Mouse (Mus musculus) Patski (cell line): ENCODE results near the gene Mbnl3. TPM values are rescaled to one million over a fixed set of nuclear protein-coding genes. Genes with fewer than 3 reads are reported as not detected.

Experiments
- ATAC-seq: fragments of 100-300 bp; one replicate; pipeline ENCODE4 v1.8.0; 2021
- CTCF ChIA-PET: fragments of 350-600 bp; sonication (Branson Sonifier 250); formaldehyde crosslinking; loops from one replicate; lab custom pipeline; 2022; ENCODE audit warnings: inconsistent platforms; lab: Charles Lee
- POLR2A ChIA-PET: fragments of 350-600 bp; sonication (Branson Sonifier 250); formaldehyde crosslinking; loops from one replicate; lab custom pipeline; 2022; ENCODE audit warnings: antibody characterized with exemption, inconsistent platforms; lab: Charles Lee
- DNase-seq: peaks from one replicate; pipeline ENCODE4 v3.0.0-alpha.2; 2011; ENCODE audit warnings: low read depth, low spot score
- H3K27me3 ChIP-seq: fragments of 371-371 bp; one replicate; pipeline ENCODE4 v1.5.1; 2021
- CTCF ChIP-seq: fragments of 100-300 bp; IDR thresholded peaks from one replicate; pipeline ENCODE4 v1.5.1; 2021
- in situ Hi-C: fragments of 300-500 bp; cut with MboI; formaldehyde crosslinking; loops from 3 replicates; pipeline ENCODE4 v1.11.1; 2018; ENCODE audit warnings: low pct_unique_long_range_greater_than_20kb, mixed read lengths
- polyA plus RNA-seq: library from polyadenylated mRNA; unstranded; gene quantifications from one replicate; pipeline ENCODE4 v1.2.3, GENCODE M21; 2021

Gene Mbnl3
- 1.7 TPM for polyA plus RNA-seq

DNA sequence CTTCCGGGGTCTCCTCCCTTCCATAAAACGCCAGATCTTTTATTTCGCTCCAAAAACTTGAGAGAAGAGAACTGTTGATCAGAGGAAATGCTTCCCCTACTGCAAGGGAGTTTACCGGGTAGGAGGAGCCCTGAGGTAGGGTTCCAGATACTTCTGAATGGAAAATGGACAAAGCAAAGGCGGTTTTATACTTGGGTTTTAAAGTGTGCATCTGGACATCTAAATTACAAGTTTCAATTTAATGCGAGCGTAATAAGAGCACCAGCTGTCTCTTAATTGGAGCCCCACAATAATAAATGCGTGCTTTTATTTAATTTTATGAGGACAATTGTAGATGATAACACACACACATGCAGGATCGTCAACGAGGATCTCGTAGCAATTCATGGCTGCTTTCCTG, at the start of gene Mbnl3:
Gene Mbnl3, minus strand, starts transcription at position 101 of the 400 bp plus-strand sequence.
- DNase-seq: no peak
- CTCF ChIA-PET: no interaction called here
- peaks cover 31% of the 10 kb centered on the region for H3K27me3 ChIP-seq
- POLR2A ChIA-PET: no interaction called here
- in situ Hi-C loops: loop anchor here (10.0 kb wide), 1 partner anchor 168 kb away; no protein-coding TSS in a partner anchor
- no peak for ATAC-seq
- no peak for TF ChIP-seq CTCF

DNA sequence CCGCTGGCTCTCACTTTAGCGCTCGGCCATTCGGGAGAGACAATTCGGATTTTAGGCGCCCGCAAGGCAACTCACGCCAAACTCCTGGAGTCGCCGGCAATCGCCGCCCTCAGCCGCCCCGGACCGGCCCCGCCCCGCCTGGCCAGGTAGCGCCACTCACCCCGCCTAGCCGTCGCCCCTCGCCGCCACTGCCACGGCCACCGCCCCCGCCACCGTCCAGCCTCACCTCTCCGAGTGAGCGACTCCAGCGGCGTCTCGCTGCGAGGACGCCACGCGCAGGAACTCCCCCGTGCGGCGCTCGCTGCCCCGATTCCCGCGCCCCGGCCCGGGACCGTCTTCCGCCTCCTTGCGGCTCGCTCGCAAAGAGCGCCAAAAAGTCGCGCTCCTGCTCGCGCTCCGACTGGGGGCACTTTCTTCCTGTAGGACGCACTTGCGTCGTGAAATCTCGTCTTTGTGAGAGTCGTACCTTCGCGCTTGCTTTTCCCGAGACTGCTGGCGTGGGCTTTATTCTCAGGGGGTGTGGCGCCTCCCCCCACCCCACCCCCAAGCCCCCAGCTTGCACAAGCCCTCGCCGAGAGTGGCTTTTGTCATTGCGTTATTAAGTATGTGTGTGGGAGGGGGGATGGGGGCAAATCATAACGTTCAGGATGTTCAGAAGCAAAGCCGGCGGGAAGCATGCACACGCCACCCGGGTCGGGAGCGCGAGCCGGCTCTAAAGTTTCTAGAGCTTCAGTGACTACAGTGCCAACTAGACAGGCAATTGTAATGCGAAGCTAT, 596 bp downstream of the Mbnl3 start:
- TF ChIP-seq CTCF: no peak
- ATAC-seq: peak; percentile 45
- CTCF ChIA-PET: no interaction called here
- DNase-seq: no peak
- in situ Hi-C loops: loop anchor here (10.0 kb wide), 1 partner anchor 169 kb away; no protein-coding TSS in a partner anchor
- peaks cover 33% of the 10 kb centered on the region for H3K27me3 ChIP-seq
- POLR2A ChIA-PET: no interaction called here

DNA sequence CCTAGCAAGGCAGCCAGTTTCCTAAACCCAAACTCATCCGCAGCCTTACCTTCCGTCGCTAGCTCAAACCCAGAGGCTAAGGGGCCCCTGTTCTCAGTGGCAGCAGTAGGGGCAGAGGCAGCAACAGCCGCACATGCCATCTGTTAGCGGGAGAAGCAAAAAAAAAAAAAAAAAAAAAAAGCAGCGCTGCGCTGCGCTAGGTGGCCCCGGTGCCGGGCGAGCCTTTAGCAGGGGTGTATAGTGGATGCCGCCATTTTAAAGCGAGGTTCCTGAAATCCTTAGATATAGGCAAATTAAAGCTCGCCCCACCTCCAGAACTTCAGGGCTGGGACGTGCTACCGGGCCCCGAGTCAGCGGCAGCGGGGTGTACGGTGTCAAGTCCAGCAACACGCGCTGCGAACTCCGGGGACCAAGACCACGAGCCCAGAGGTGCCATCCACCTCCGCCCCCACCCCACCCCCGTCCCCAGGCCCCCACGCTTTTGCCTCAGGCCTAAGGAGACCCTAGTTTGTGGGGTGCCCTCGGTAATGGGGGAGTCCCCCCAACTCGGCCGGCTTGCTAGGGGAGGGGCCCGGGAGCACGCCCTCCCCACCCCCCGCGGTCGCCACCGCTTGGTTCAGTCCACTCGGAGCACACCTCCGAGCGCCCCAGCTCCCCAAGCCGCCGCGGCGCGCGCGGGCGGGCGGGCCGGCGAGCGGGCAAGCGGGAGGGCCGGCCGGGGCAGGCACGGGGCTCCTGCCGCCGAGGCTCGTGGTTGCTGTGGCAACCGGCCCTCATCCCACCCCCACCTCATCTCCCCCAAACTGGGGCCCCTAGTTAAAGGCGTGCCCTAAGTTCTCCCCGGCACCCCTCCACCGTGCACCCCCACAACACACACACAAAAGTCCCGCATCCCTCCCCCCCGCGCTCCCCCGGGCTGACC, 1.4 kb downstream of the Mbnl3 start:
- TF ChIP-seq CTCF: no peak
- POLR2A ChIA-PET: no interaction called here
- peaks cover 31% of the 10 kb centered on the region for H3K27me3 ChIP-seq
- CTCF ChIA-PET: no interaction called here
- DNase-seq: no peak
- in situ Hi-C loops: loop anchor here (10.0 kb wide), 1 partner anchor 170 kb away; no protein-coding TSS in a partner anchor
- ATAC-seq: peak; percentile 76

DNA sequence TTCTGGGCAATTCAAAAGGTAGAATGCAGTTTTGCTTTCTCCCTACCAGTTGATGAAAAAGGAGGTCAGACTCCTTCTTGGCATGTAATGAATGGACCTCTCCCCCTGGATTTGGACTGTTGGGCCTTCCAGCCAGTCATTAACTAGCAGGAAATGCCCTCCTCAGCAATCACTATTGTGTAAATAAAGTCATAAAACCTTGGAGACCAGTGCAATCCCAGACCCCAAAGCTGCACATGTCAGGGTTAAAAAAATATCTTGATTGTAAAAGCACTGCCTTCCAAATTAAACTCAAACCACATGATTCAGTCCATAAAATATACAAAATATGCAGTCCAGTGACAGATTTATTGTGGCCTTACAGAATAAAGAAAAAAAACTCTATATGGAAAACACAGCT, 9.3 kb downstream of the Mbnl3 start:
- in situ Hi-C loops: no loop called here
- POLR2A ChIA-PET: no interaction called here
- ATAC-seq: no peak
- CTCF ChIA-PET: no interaction called here
- DNase-seq: no peak
- H3K27me3 ChIP-seq: peaks cover 42% of the 10 kb centered on the region
- TF ChIP-seq CTCF: no peak

DNA sequence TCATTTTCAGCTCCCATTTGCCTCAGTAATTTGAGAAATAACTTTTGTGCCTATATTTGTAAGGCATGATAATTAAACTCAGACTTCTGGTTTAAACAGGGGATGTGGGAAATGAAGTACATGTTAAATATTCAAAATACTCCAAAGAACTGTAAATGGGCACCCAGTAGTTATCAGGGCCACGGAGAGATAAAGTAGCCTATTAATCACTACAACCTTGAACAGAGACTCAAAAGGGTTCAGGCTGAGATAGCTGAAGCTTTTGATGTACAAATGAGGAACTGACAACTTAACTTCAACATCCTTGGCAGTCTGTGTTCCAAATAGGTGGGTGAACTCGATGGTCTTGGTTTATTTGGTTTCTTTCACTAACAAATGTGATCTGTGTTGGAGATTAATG, 34.4 kb downstream of the Mbnl3 start:
- TF ChIP-seq CTCF: no peak
- in situ Hi-C loops: no loop called here
- peaks cover 42% of the 10 kb centered on the region for H3K27me3 ChIP-seq
- ChIA-PET CTCF (no interaction called here), POLR2A (no interaction called here)
- ATAC-seq (no peak), DNase-seq (no peak)

DNA sequence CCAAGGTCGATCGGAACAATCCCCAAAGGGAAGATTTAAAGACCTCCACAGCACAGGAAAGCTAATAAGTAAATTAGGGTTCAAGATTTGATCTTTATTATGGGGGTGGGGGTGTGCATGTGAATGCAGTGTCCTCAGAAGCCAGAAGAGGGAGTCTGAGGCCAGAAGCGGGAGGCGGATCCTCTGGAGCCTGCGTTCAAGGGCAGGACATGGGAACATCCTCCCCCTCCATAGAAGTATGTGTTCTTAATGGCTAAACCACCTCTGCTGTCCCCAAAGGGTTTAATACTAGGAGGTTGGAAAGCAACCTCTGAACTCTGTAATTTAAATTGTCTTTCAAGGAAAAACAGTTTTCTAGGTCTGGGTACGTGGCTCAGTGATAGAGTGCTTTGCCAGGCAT, 34.9 kb downstream of the Mbnl3 start:
- in situ Hi-C loops: no loop called here
- ATAC-seq (no peak), DNase-seq (no peak)
- H3K27me3 ChIP-seq: peaks cover 42% of the 10 kb centered on the region
- POLR2A ChIA-PET: no interaction called here
- CTCF ChIA-PET: no interaction called here
- TF ChIP-seq CTCF: peak; percentile 34

DNA sequence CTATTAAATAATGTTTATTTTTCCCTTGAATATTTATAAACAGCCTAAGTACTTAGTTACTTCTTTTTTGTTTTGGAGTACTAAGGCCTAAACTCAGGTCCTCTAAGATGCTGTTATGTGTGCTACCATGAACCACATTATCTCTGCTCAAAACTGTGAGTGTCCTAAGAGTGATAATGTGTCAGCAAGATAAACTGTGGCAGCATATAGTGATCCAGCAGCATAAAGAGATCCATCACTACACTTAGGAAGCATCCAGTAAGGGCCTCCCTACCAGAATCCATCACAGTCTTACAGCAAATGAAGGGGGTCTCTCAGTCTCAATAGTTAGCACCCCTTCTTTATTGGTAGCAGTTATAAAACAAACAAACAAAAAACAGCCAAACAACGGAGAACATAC, 35.9 kb downstream of the Mbnl3 start:
- ChIA-PET CTCF (no interaction called here), POLR2A (no interaction called here)
- DNase-seq (no peak), ATAC-seq (no peak)
- in situ Hi-C loops: no loop called here
- H3K27me3 ChIP-seq: peaks cover 41% of the 10 kb centered on the region
- no peak for TF ChIP-seq CTCF

DNA sequence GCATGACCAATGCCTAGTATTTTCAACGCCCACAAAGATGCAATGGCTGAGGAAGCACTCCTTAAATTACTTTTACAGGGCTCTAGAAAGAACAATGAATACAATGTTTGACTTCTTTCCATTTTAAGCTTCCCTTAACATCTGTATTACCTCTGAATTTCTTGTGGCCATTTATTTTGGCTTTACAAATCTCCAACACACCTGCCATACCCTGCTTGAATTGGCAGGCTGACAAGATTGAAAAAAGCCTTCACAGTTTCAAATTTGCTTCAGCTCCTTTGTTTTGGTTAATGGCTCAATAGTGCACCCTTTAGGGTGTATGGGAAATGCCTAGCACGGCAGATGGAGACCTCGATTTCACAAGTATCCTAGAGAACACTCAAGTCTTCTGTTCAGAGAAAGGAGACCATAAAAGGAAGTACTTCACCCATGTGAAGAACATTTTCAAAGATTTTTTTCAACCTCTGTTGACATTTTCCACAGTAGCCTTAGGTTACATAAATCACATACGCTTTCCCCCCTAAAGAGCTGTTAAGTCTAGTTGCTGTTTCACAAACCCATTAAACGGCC, 36.8 kb downstream of the Mbnl3 start:
- peaks cover 41% of the 10 kb centered on the region for H3K27me3 ChIP-seq
- DNase-seq (no peak), ATAC-seq (no peak)
- ChIA-PET POLR2A (no interaction called here), CTCF (interaction anchor here (1.0 kb wide), 1 partner anchor 15 kb away, joined by 3 read pairs; no protein-coding TSS in a partner anchor)
- in situ Hi-C loops: no loop called here
- no peak for TF ChIP-seq CTCF

DNA sequence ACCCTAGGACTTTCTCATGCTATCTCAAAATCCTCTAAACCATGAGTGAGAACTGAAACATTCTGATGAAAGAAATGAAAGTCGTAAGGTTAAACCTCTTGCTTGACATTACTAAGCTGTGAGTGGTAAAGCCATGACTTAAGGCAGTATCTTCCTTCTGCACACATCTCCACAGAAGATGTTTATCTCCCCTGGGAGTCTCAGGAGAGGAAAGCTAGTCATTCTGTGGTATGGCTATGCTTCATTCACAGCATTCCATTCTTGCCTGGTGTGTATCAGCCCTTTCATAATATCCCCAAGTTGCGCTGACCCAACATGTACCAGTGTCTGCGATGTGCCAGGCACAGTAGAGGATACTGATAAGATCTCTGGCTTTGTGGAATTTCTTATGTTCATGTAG, 38.4 kb downstream of the Mbnl3 start:
- in situ Hi-C loops: no loop called here
- TF ChIP-seq CTCF: no peak
- ChIA-PET POLR2A (no interaction called here), CTCF (no interaction called here)
- no peak for ATAC-seq
- peaks cover 46% of the 10 kb centered on the region for H3K27me3 ChIP-seq
- DNase-seq: no peak

DNA sequence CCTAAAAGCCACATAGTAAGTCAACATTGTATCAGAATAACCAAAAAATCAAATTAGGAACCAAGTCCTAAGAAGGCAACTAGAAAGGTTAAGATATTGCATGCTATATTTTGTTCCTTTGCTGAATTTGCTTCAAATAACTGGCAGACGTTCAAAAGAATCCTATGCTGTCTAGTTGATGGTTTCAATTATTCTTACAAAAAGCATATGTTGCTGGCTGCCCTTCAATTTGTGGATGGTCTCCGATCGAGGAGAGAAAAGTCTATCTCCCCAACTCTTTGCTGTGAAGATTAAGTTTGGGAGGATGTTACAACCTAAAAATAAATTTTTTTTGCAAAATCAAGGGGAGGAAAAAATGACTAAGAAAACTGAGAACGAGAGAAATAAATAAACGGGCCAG, 41.6 kb downstream of the Mbnl3 start:
- ChIA-PET CTCF (interaction anchor here (1.0 kb wide), 1 partner anchor 19 kb away, joined by 3 read pairs; no protein-coding TSS in a partner anchor), POLR2A (no interaction called here)
- ATAC-seq (no peak), DNase-seq (no peak)
- H3K27me3 ChIP-seq: peaks cover 63% of the 10 kb centered on the region
- TF ChIP-seq CTCF: no peak
- in situ Hi-C loops: no loop called here
